Mouse (Mus musculus) CH12.LX (cell line): Measurements from ENCODE around the gene Tigar.

Experiments
- CTCF ChIP-seq, 2 experiments: IDR thresholded peaks in 1 of 2; conservative IDR thresholded peaks in 1 of 2; 2 replicates each; pipeline ENCODE4 v1.5.1; 2011 to 2012; ENCODE audit warnings: low read depth in 2 of 2, low read length in 2 of 2, improper control_type of control experiment in 1 of 2, inconsistent platforms in 1 of 2, mild to moderate bottlenecking in 1 of 2, moderate library complexity in 1 of 2
- ELF1 ChIP-seq: IDR thresholded peaks from 2 replicates; pipeline ENCODE4 v1.6.1; 2014; ENCODE audit warnings: low read depth, mild to moderate bottlenecking, inconsistent platforms, low read length, improper control_type of control experiment
- ETS1 ChIP-seq: conservative IDR thresholded peaks from 2 replicates; pipeline ENCODE4 v1.6.1; 2012; ENCODE audit warnings: low read depth, mild to moderate bottlenecking, inconsistent platforms, low read length, improper control_type of control experiment, moderate library complexity
- HCFC1 ChIP-seq: IDR thresholded peaks from 2 replicates; pipeline ENCODE4 v1.6.1; 2012; ENCODE audit warnings: low read depth, mild to moderate bottlenecking, inconsistent platforms, low read length, improper control_type of control experiment
- KAT2A ChIP-seq: IDR thresholded peaks from 2 replicates; pipeline ENCODE4 v1.6.1; 2012; ENCODE audit warnings: low read length, improper control_type of control experiment, inconsistent platforms; ENCODE audit not compliant: insufficient replicate concordance
- NRF1 ChIP-seq: IDR thresholded peaks from 2 replicates; pipeline ENCODE4 v1.6.1; 2014; ENCODE audit warnings: low read depth, mild to moderate bottlenecking, inconsistent platforms, low read length, improper control_type of control experiment, moderate library complexity
- POLR2A ChIP-seq: IDR thresholded peaks from 2 replicates; pipeline ENCODE4 v1.6.1; 2011; ENCODE audit warnings: low read depth, mild to moderate bottlenecking, improper control_type of control experiment, low read length
- SIN3A ChIP-seq: IDR thresholded peaks from 2 replicates; pipeline ENCODE4 v1.6.1; 2012; ENCODE audit warnings: low read length, improper control_type of control experiment, inconsistent platforms
- TBP ChIP-seq: conservative IDR thresholded peaks from 2 replicates; pipeline ENCODE4 v1.6.1; 2011; ENCODE audit warnings: low read depth, low read length, improper control_type of control experiment
- TCF12 ChIP-seq: IDR thresholded peaks from 2 replicates; pipeline ENCODE4 v1.6.1; 2014; ENCODE audit warnings: low read depth, mild to moderate bottlenecking, inconsistent platforms, low read length, improper control_type of control experiment

DNA sequence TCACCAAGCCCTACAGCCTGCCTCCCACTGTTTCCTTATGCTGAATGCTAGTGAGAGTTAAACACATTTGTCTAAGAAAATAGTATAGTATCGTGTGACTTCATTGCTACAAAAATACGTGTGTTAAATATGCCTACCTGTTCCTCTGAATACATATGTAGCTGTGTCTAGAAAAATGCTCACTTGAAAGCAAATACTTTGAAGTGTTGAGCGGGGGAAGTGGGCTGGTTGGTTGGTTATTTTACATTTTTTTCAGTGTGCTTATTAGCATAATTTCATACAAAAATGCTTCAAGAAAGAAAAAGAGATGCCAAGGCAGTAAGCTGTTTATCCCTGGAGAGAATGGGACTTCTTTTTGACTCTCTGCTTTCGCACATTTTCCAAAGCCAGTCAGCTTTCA lies 49.4 kb downstream of the Tigar start:
- TF ChIP-seq NRF1 (no peak), ETS1 (no peak), SIN3A (no peak), TBP (no peak), POLR2A (no peak), ELF1 (no peak), CTCF (conservative IDR thresholded peaks at IDR 0.05 in 1 of 2, IDR thresholded peaks at IDR 0.05 in 1 of 2; ENCODE audit: low read depth in 2 of 2, low read length in 2 of 2) (no peak), HCFC1 (no peak), TCF12 (no peak), KAT2A (no peak)
